Mouse (Mus musculus): ENCODE results near the gene Gm45062. TPM values are rescaled to one million over a fixed set of nuclear protein-coding genes. Genes with fewer than 3 reads are reported as not detected.

The Gm45062 gene
- polyA plus RNA-seq, 1 experiment from 2014 or later, result 12.1 TPM

DNA sequence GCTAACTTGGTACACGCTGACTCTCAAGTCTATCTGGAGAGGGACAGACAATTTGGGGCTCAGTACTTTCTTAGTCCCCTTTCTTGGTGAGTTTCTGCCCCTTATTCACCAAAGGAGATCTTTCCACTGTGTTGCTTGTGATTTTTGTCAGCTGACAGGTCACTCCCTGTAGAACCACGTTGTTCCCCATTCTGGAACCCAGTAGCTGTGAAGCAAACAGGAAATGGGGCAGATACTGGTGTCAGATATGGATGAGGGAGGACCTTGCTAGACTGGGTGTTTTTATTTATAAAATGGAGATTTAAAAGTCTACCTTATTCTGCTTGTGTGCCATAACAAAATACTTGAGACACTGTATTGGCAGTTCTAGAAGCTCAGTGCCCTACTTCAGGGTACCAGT, 358.1 kb downstream of the Gm45062 start:
- no peak for ATAC-seq (ENCODE audit: low read depth)
- no peak overlapping the region for H3K9ac ChIP-seq (ENCODE audit: low read length)
- H3K9me3 ChIP-seq (ENCODE audit: control insufficient read depth, low read length), result no peaks in the 10 kb centered on the region
- no peak overlapping the region for H3K4me3 ChIP-seq (ENCODE audit: low read length)
- WGBS, result 58% methylated on average over 2 of the region's 2 CpGs
- no peaks in the 10 kb centered on the region for H3K27me3 ChIP-seq (ENCODE audit: control insufficient read depth, insufficient read depth, low read depth, low read length)
- H3K27ac ChIP-seq (ENCODE audit: low read length), result no peak overlapping the region
- no peak overlapping the region for H3K4me2 ChIP-seq (ENCODE audit: low read depth, low read length)
- H3K36me3 ChIP-seq (ENCODE audit: control insufficient read depth, insufficient read depth, low read length), result no peaks in the 10 kb centered on the region
- H3K4me1 ChIP-seq (replicated peaks; ENCODE audit: control insufficient read depth, insufficient read depth, low read length), result no peaks in the 10 kb centered on the region

- Histone ChIP-seq H3K9ac (ENCODE audit: low read length) (no peak overlapping the region), H3K9me3 (ENCODE audit: control insufficient read depth, low read length) (no peaks in the 10 kb centered on the region), H3K4me3 (ENCODE audit: low read length) (no peak overlapping the region), H3K27me3 (ENCODE audit: control insufficient read depth, insufficient read depth, low read depth, low read length) (no peaks in the 10 kb centered on the region), H3K27ac (ENCODE audit: low read length) (no peak overlapping the region), H3K36me3 (ENCODE audit: control insufficient read depth, insufficient read depth, low read length) (no peaks in the 10 kb centered on the region), H3K4me1 (replicated peaks; ENCODE audit: control insufficient read depth, insufficient read depth, low read length) (no peaks in the 10 kb centered on the region), H3K4me2 (ENCODE audit: low read depth, low read length) (no peak overlapping the region)
- no peak for ATAC-seq (ENCODE audit: low read depth)
- 73% methylated on average over 4 of the region's 4 CpGs for WGBS
Observed at GRCm38 (mm10) chr6:8619582-8620350, 360.5 kb downstream of the Gm45062 start.

DNA sequence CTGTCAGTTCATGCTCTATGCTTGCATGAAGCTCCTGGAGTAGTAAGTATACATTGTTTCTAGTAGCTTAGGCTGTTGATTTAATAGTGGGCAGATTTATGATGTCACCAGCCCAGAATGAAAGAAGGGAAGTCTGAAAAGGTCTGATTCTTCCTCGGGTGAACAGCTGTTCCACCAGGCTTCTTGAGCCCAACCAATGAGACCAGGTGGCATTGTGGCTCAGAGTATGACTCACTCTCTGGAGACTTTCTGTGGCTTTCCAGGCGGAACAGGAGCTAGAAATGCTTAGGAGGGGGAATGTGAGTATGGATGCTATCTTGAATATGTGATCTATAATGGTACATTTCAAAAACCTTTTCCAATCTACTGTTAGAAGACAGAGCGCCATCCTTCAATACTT, 363.8 kb downstream of the Gm45062 start:
- Histone ChIP-seq H3K9ac (ENCODE audit: low read length) (no peak overlapping the region), H3K36me3 (ENCODE audit: control insufficient read depth, insufficient read depth, low read length) (no peaks in the 10 kb centered on the region), H3K27me3 (ENCODE audit: control insufficient read depth, insufficient read depth, low read depth, low read length) (no peaks in the 10 kb centered on the region), H3K4me2 (ENCODE audit: low read depth, low read length) (no peak overlapping the region), H3K9me3 (ENCODE audit: control insufficient read depth, low read length) (no peaks in the 10 kb centered on the region), H3K4me1 (replicated peaks; ENCODE audit: control insufficient read depth, insufficient read depth, low read length) (no peaks in the 10 kb centered on the region), H3K4me3 (ENCODE audit: low read length) (no peak overlapping the region), H3K27ac (ENCODE audit: low read length) (no peak overlapping the region)
- 68% methylated on average over 3 of the region's 3 CpGs for WGBS
- ATAC-seq (ENCODE audit: low read depth), result no peak

DNA sequence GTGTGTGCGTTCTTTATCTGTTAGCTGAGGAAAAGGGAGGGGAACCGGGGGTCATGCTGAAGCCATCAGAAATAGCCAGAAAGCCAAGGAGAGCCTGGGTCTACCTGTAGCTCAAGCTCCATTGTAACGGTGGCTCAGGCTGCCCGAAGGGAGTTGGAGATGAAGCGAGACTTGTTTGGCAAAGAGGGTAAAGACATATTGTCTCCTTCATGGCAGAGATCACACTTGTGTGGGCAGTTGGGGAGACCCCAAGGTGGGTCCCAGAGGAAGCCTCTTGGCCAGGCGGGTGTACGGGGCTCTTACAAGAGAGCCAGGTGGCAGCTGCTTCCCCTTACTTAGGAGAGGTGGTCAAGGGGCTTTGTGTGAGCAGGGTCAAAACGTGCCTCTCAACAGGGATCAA, 369.0 kb downstream of the Gm45062 start:
- ATAC-seq (ENCODE audit: low read depth), result no peak
- no peak overlapping the region for H3K27ac ChIP-seq (ENCODE audit: low read length)
- WGBS, result 85% methylated on average over 8 of the region's 8 CpGs

DNA sequence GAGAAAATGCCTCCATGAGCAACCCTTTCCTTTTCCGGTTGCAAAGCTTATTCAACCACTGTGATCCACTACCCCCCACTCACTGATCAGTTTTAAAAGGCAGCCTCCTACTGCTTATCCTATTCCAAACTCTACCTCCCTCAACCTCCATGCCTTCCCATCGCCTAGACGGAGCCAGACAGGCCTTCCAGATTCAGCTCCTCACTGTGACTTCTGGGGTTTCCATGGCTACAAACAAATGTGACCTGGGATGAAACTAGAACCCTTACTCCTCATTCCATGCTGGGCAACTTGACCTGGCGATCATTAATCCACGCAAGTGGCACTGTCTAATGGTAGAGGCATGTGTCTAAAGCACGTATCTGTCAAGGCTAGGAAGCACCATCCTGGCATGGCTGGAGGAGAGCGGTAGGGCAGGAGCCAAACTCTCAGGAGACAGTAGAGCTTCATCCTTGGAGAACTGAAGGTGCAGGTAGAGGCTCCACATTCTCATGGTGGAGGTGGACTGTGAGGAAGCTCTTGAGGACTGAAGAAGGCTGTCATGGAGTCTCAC, 369.5 kb downstream of the Gm45062 start:
- Histone ChIP-seq H3K4me1 (replicated peaks; ENCODE audit: control insufficient read depth, insufficient read depth, low read length) (no peaks in the 10 kb centered on the region), H3K9ac (ENCODE audit: low read length) (no peak overlapping the region), H3K36me3 (ENCODE audit: control insufficient read depth, insufficient read depth, low read length) (no peaks in the 10 kb centered on the region), H3K4me3 (ENCODE audit: low read length) (no peak overlapping the region), H3K4me2 (ENCODE audit: low read depth, low read length) (no peak overlapping the region), H3K27me3 (ENCODE audit: control insufficient read depth, insufficient read depth, low read depth, low read length) (no peaks in the 10 kb centered on the region), H3K9me3 (ENCODE audit: control insufficient read depth, low read length) (no peaks in the 10 kb centered on the region), H3K27ac (ENCODE audit: low read length) (no peak overlapping the region)
- no peak for ATAC-seq (ENCODE audit: low read depth)
- WGBS, result 74% methylated on average over 7 of the region's 7 CpGs

More for the DNA sequence above, 369.0 kb downstream of the Gm45062 start:
- no peak overlapping the region for H3K9ac ChIP-seq (ENCODE audit: low read length)
- H3K4me2 ChIP-seq (ENCODE audit: low read depth, low read length), result no peak overlapping the region
- H3K36me3 ChIP-seq (ENCODE audit: control insufficient read depth, insufficient read depth, low read length), result no peaks in the 10 kb centered on the region
- H3K4me1 ChIP-seq (replicated peaks; ENCODE audit: control insufficient read depth, insufficient read depth, low read length), result no peaks in the 10 kb centered on the region
- no peak overlapping the region for H3K4me3 ChIP-seq (ENCODE audit: low read length)
- H3K9me3 ChIP-seq (ENCODE audit: control insufficient read depth, low read length), result no peaks in the 10 kb centered on the region
- H3K27me3 ChIP-seq (ENCODE audit: control insufficient read depth, insufficient read depth, low read depth, low read length), result no peaks in the 10 kb centered on the region

DNA sequence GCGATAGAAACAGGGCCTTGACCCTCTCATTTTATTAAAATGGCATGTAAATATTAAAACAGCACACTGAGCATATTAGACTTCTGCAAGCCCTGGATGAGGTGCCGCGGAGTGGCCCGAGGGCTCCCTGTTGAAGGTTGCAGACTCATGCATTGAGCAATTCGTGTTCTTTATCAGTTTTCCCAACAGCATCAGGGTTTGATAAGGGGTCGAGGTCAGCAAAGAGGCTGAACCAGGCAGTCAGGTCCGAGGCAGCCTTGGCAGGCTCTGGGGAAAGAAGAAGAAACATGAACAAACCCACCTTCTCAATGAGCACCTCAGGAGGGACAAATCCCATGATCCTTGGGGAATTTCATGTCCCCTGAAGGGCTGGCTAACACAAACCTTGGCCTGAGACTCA, 371.3 kb downstream of the Gm45062 start:
- Histone ChIP-seq H3K4me1 (replicated peaks; ENCODE audit: control insufficient read depth, insufficient read depth, low read length) (no peaks in the 10 kb centered on the region), H3K9me3 (ENCODE audit: control insufficient read depth, low read length) (no peaks in the 10 kb centered on the region), H3K27ac (ENCODE audit: low read length) (no peak overlapping the region), H3K27me3 (ENCODE audit: control insufficient read depth, insufficient read depth, low read depth, low read length) (no peaks in the 10 kb centered on the region), H3K36me3 (ENCODE audit: control insufficient read depth, insufficient read depth, low read length) (no peaks in the 10 kb centered on the region), H3K4me3 (ENCODE audit: low read length) (no peak overlapping the region), H3K9ac (ENCODE audit: low read length) (no peak overlapping the region), H3K4me2 (ENCODE audit: low read depth, low read length) (no peak overlapping the region)
- no peak for ATAC-seq (ENCODE audit: low read depth)
- WGBS, result 64% methylated on average over 7 of the region's 7 CpGs

DNA sequence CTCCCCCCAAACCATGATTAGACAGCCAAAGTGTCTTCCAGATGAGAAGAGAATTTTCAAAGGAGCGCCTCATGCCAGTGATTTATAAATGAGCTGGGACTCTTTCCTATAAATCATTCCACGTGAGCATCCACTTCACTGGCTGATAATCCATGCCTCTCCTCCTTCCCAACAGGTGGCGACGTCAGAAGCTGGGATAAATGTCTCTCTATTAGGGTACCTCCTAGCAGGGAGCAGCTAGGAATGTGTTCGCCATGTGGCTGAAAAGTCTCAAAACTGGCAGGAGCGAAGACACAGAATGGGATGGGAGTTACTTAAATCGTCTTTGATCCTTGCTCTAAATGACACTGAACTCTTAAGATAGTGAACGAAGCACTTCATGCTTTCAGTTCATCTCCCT, 372.1 kb downstream of the Gm45062 start:
- 78% methylated on average over 8 of the region's 8 CpGs for WGBS
- ATAC-seq (ENCODE audit: low read depth), result no peak
- Histone ChIP-seq H3K27ac (ENCODE audit: low read length) (no peak overlapping the region), H3K9me3 (ENCODE audit: control insufficient read depth, low read length) (no peaks in the 10 kb centered on the region), H3K9ac (ENCODE audit: low read length) (no peak overlapping the region), H3K27me3 (ENCODE audit: control insufficient read depth, insufficient read depth, low read depth, low read length) (no peaks in the 10 kb centered on the region), H3K4me2 (ENCODE audit: low read depth, low read length) (no peak overlapping the region), H3K4me3 (ENCODE audit: low read length) (no peak overlapping the region), H3K4me1 (replicated peaks; ENCODE audit: control insufficient read depth, insufficient read depth, low read length) (no peaks in the 10 kb centered on the region), H3K36me3 (ENCODE audit: control insufficient read depth, insufficient read depth, low read length) (no peaks in the 10 kb centered on the region)

- no peak overlapping the region for H3K27ac ChIP-seq (ENCODE audit: low read length)
- H3K9me3 ChIP-seq (ENCODE audit: control insufficient read depth, low read length), result no peaks in the 10 kb centered on the region
- ATAC-seq (ENCODE audit: low read depth), result no peak
- no peaks in the 10 kb centered on the region for H3K4me1 ChIP-seq (replicated peaks; ENCODE audit: control insufficient read depth, insufficient read depth, low read length)
- no peaks in the 10 kb centered on the region for H3K36me3 ChIP-seq (ENCODE audit: control insufficient read depth, insufficient read depth, low read length)
- H3K4me3 ChIP-seq (ENCODE audit: low read length), result no peak overlapping the region
- H3K27me3 ChIP-seq (ENCODE audit: control insufficient read depth, insufficient read depth, low read depth, low read length), result no peaks in the 10 kb centered on the region
- WGBS, result 40% methylated on average over 5 of the region's 5 CpGs
- H3K4me2 ChIP-seq (ENCODE audit: low read depth, low read length), result no peak overlapping the region
- H3K9ac ChIP-seq (ENCODE audit: low read length), result no peak overlapping the region
Observed at GRCm38 (mm10) chr6:8631986-8632632, 372.9 kb downstream of the Gm45062 start.

GRCm38 (mm10) chr6:8632701-8633100, 373.5 kb downstream of the Gm45062 start:
- Histone ChIP-seq H3K36me3 (ENCODE audit: control insufficient read depth, insufficient read depth, low read length) (no peaks in the 10 kb centered on the region), H3K27me3 (ENCODE audit: control insufficient read depth, insufficient read depth, low read depth, low read length) (no peaks in the 10 kb centered on the region), H3K27ac (ENCODE audit: low read length) (no peak overlapping the region), H3K9me3 (ENCODE audit: control insufficient read depth, low read length) (no peaks in the 10 kb centered on the region), H3K4me2 (ENCODE audit: low read depth, low read length) (no peak overlapping the region), H3K9ac (ENCODE audit: low read length) (no peak overlapping the region), H3K4me1 (replicated peaks; ENCODE audit: control insufficient read depth, insufficient read depth, low read length) (no peaks in the 10 kb centered on the region), H3K4me3 (ENCODE audit: low read length) (no peak overlapping the region)
- 87% methylated on average over 4 of the region's 4 CpGs for WGBS
- ATAC-seq (ENCODE audit: low read depth), result no peak
